Mouse (Mus musculus) thymus, adult 2 months (tissue): ENCODE data around the gene Zfp385b. TPM values are rescaled to one million over a fixed set of nuclear protein-coding genes. Genes with fewer than 3 reads are reported as not detected.

Experiments used
- DNase-seq: peaks from one replicate; pipeline ENCODE4 v3.0.0; 2021
- H3K27ac ChIP-seq: fragments of 200-500 bp; 2 replicates; pipeline ENCODE4 v1.5.1; 2012; ENCODE audit warnings: low read length, control low read depth; ENCODE audit not compliant: control insufficient read depth, insufficient read depth
- H3K27me3 ChIP-seq: fragments of 200-500 bp; 2 replicates; pipeline ENCODE4 v1.6.1; 2012; ENCODE audit warnings: mild to moderate bottlenecking, low read length, moderate library complexity, mixed read lengths; ENCODE audit not compliant: control insufficient read depth, insufficient read depth
- H3K36me3 ChIP-seq: fragments of 200-500 bp; 2 replicates; pipeline ENCODE4 v1.6.1; 2012; ENCODE audit warnings: mild to moderate bottlenecking, low read length, moderate library complexity; ENCODE audit not compliant: control insufficient read depth, insufficient read depth
- H3K4me1 ChIP-seq: fragments of 200-500 bp; replicated peaks from 2 replicates; pipeline ENCODE4 v1.6.1; 2012; ENCODE audit warnings: low read length; ENCODE audit not compliant: control insufficient read depth, insufficient read depth
- H3K4me3 ChIP-seq: fragments of 200-500 bp; 2 replicates; pipeline ENCODE4 v1.5.1; 2012; ENCODE audit warnings: mild to moderate bottlenecking, low read length, control low read depth, moderate library complexity; ENCODE audit not compliant: control insufficient read depth, insufficient read depth
- CTCF ChIP-seq: fragments of 200-500 bp; IDR thresholded peaks from 2 replicates; pipeline ENCODE4 v1.5.1; 2012; ENCODE audit warnings: mild to moderate bottlenecking, control low read depth, low read length, moderate library complexity, borderline replicate concordance; ENCODE audit not compliant: control insufficient read depth, poor library complexity, insufficient read depth; ENCODE audit errors: extremely low read depth
- POLR2A ChIP-seq: fragments of 200-500 bp; IDR thresholded peaks from 2 replicates; pipeline ENCODE4 v1.6.1; 2012; ENCODE audit warnings: mild to moderate bottlenecking, low read length, control low read depth, moderate library complexity; ENCODE audit not compliant: control insufficient read depth, poor library complexity, insufficient read depth; ENCODE audit errors: extremely low read depth
- WGBS: fragments of 180-500 bp; shearing (Covaris S2); methylation state at CpG from one replicate; pipeline ENCODE4 v1.1.7; 2018; 5-methylcytosine and 5-hydroxymethylcytosine counted together
- polyA plus RNA-seq: library from polyadenylated mRNA; depleted of rRNA; stranded (reverse); fragments of >200 nt; gene quantifications from 2 replicates; pipeline ENCODE4 v1.2.3, GENCODE M21; 2012

Gene Zfp385b
- polyA plus RNA-seq, 1 experiment = 0.84 TPM

DNA sequence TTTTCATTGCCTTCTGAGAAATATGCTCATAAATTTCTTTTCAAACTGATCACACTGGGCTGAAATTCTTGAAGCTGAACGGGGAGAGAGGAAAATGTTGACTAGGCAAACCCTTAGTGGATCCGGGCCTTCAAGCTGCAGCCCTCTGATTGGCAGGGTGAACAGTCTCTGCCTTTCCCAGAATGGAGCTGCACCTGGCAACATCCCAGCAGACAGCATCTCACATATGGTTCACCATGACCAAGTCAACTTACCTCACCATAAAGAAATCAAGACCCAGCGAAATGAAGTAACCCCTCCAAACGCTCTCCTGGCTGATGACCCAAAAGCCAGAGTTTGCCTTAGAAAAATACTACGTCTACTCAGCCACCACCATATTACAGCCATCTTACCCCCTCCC is 8.7 kb downstream of the Zfp385b start:
- no peaks in the 10 kb centered on the region for H3K36me3 ChIP-seq
- H3K27me3 ChIP-seq = no peaks in the 10 kb centered on the region; the same call in 1 of the 2 replicates
- no peaks in the 10 kb centered on the region for H3K4me1 ChIP-seq
- DNase-seq = no peak
- 93% methylated on average over 5 of the region's 5 CpGs for WGBS
- TF ChIP-seq CTCF (no peak), POLR2A (no peak)
- H3K27ac ChIP-seq = no peak overlapping the region
- no peak overlapping the region for H3K4me3 ChIP-seq

DNA sequence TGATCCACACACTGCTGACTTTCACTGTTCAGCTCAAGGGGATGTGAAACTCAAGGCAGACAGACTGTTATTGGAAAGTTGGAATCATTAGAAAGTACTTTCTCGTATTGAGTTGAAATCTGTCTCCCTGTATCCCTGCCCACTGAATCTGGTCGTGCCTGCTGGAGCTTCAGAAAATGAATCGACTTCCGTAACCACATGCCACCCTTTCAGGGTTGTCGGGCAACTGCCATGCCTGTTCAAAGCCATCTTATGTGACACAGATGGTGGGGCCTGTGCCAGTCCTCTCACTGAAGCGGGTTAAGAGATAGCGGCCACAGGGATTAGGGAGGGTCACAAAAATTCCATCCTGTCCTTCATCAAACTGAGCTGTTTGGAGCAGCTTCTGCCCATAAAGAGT is 14.7 kb downstream of the Zfp385b start:
- H3K27me3 ChIP-seq = no peaks in the 10 kb centered on the region
- H3K4me1 ChIP-seq = no peaks in the 10 kb centered on the region
- 95% methylated on average over 7 of the region's 7 CpGs for WGBS
- H3K4me3 ChIP-seq = no peak overlapping the region
- H3K36me3 ChIP-seq = no peaks in the 10 kb centered on the region
- no peak for TF ChIP-seq CTCF
- TF ChIP-seq POLR2A = no peak
- H3K27ac ChIP-seq = no peak overlapping the region
- no peak for DNase-seq

DNA sequence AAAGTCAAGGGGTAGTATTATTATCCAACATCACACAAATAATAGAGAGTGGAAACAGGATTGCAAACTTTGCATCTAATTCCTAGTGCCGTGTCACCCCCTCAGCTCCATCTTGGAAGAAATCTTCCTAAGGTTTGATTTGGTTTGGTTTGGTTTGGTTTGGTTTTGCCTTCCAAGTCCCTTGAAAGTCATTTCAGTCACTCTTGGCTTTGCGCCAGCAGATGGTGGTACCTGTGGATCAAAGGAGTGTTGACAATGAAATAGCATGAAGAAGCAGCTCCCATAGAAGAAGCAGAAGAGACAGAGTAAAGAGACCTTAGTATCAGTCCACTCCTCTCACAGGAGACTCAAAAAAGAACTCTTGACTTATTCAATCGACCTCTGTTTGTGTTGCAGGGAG is 17.1 kb downstream of the Zfp385b start:
- Histone ChIP-seq H3K27ac (no peak overlapping the region), H3K27me3 (no peaks in the 10 kb centered on the region), H3K4me1 (no peaks in the 10 kb centered on the region), H3K4me3 (no peak overlapping the region), H3K36me3 (no peaks in the 10 kb centered on the region)
- TF ChIP-seq POLR2A = no peak
- no peak for TF ChIP-seq CTCF
- no peak for DNase-seq
- WGBS = 92% methylated on average over 3 of the region's 3 CpGs

DNA sequence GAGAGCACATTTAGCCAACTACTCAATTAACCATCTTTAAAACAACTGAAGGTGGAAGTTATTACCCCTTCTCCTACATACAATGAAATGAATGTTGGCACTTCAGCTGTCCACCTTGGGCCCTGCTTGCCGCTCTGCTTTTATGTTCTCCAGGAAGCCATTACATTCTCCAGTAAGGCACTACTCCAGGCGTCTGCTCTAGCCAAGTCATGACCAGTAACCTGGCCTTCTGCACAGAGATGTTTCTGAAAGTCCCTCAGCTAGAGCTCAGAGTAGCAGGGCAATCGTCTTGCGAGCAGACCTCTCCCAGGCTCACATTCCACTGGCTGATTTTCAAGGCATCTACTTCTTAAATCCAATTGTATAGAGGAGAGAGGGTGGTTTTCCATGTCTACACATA is 18.0 kb downstream of the Zfp385b start:
- TF ChIP-seq POLR2A (no peak), CTCF (no peak)
- Histone ChIP-seq H3K27me3 (no peaks in the 10 kb centered on the region), H3K36me3 (no peaks in the 10 kb centered on the region), H3K4me3 (no peak overlapping the region), H3K4me1 (no peaks in the 10 kb centered on the region), H3K27ac (no peak overlapping the region)
- no peak for DNase-seq
- WGBS = 93% methylated on average over 4 of the region's 4 CpGs

GRCm38 (mm10) chr2:77801009-77801408 is 18.4 kb downstream of the Zfp385b start:
- Histone ChIP-seq H3K36me3 (no peaks in the 10 kb centered on the region), H3K4me3 (no peak overlapping the region), H3K4me1 (no peaks in the 10 kb centered on the region), H3K27me3 (no peaks in the 10 kb centered on the region), H3K27ac (no peak overlapping the region)
- 88% methylated on average over 5 of the region's 5 CpGs for WGBS
- TF ChIP-seq POLR2A = no peak
- TF ChIP-seq CTCF = no peak
- no peak for DNase-seq

DNA sequence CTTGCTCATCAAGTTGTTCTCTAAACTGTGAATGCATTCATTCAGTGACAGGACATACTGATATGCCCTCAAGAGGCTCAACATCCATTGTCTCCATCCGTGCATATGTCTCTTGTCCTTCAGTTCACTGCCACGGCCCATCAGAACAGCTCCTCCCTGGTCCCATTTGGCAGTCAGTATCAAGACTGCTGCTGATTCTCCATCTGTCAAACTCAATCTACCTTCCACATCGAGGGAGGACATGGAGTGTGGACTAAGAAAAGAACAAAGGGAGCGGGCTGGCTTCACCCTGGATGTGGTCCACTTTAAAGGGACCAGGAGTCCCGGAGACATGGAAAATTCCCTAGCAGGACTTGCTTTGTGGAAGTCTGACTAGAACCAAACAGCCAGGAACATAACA is 22.2 kb downstream of the Zfp385b start:
- Histone ChIP-seq H3K4me1 (no peaks in the 10 kb centered on the region), H3K4me3 (no peak overlapping the region), H3K36me3 (no peaks in the 10 kb centered on the region), H3K27me3 (no peaks in the 10 kb centered on the region), H3K27ac (no peak overlapping the region)
- no peak for TF ChIP-seq POLR2A
- no peak for TF ChIP-seq CTCF
- 80% methylated on average over 5 of the region's 5 CpGs for WGBS
- no peak for DNase-seq

DNA sequence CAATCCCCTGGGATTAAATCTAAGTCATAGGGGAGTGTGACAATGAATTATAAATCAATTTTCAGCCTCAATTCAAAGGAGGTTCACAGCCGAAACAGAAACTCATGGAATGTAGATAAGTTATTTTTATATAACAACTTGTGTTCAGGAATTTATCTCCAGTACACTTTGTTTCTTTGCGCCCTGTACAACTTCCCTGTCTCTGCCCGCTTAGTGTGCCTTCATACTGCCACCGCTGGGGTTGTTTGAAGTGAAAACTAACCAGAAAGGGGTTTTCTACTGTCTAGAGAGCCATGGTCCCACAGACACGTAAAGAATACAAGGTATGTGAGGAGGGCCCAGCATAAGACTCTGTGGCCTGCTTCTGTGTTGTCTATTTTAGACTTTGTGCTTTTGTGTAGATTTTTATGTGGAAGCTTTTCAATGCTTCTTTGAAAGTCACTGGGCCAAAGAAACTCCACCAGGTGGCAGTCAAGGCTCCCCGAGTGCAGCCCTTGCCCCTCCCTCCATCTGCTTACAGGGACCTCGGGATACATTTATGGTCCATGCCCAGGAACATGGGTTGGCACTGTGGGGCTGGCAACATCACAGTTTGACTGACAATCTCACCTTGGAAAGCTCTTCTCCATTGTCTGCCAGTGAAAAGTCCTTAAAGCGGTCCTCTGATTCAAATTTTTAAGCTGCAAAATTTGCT is 23.4 kb downstream of the Zfp385b start:
- Histone ChIP-seq H3K4me3 (no peak overlapping the region), H3K27ac (no peak overlapping the region)
- DNase-seq = no peak

More for the DNA sequence above, 23.4 kb downstream of the Zfp385b start:
- no peaks in the 10 kb centered on the region for H3K36me3 ChIP-seq
- TF ChIP-seq POLR2A (no peak), CTCF (no peak)
- H3K27me3 ChIP-seq = no peaks in the 10 kb centered on the region
- no peaks in the 10 kb centered on the region for H3K4me1 ChIP-seq
- WGBS = 72% methylated on average over 8 of the region's 8 CpGs
